Mouse (Mus musculus) layer of hippocampus, adult 18-20 months (tissue): ENCODE measurements at regions not wholly inside any gene's neighbourhood (a gene's known extent, or its start where the extent isn't known, plus 50 kb on each side); places are given as distances from the start of the nearest gene placed in this dataset.
"Not testable (repeated sequence)": the region's sequence is repeated elsewhere in the genome, so short reads cannot be mapped to it uniquely, and the experiment has no call there.

Experiments
- DNase-seq, 2 experiments: peaks; one replicate each; pipeline ENCODE4 v3.0.0; 2022; ENCODE audit warnings: low spot score in 2 of 2

DNA sequence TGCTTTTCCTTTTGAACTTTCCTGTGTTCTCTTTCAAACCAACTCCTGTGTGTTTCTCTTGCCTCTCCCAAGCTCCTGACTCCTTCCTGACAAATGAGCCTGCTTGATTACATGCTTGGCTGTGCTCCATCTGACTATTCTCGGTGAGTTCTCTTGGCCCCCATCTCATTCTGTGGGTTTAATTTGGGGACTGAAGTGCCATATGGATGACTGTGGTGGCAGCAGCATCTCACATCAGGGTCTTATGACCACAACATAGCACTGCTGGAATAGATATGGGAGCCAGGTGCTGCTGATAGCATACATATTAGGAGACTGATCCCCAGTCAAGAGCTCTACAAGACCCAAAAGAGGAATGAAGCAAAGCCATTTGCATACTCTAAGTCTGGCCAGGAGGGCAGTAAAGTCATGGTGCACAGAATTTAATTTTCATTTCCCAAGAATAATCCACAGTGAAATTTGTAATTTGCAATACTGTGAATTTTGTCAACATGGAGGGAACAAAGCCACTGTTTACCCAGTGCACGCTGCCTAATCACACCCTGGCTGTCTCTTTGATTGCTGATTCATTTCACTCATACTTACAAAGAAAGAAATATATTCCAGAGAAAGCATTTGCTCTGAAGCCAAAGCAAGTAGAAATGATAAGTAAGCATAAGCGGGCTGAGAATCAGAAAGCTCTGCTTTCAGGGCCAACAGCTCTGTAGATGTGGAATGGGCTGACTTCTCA is 1478.4 kb upstream of the Gm7489 start:
- no peak for DNase-seq

DNA sequence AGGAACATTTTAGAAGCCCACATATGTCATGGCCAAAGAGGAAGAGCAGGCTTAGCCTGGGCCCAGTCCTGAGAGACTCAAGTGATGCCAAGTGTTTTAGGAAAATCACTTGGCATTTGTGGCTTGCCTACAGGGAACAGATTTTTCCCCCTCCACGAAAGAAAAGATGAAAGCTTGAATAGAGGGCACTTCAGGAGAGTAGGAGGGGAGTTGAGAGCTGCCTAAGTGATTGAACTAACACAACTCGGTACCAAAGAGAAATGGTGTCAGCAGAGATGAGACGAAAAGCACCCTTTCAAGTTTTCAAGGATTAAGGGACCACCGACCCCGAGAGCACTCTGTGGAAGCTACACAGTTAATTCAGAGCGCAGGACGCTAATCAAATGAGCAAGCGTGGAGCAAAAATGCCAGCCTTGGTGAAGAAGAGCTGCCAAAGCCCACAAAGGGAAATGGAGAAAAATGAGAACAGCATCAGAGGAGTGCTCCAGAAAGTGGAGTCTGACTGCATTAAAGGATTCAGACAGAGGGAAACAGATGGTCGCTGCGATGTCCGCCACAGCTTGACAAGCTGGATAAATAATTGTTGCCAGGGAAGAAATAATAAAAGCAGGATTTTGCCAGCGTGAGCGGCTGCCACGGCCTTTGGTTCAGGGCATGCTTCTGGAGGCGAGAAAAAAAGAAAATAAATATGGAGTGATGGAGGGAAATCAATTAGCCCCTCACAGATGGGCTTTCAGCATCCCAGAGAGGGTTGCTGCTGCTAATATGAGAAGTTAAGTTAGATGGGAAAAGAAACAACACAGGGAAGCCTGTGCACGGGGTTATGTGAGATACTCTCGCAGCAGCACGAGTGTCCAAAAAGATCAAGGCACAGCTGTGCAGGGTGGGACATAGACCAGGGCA is 1471.6 kb upstream of the Gm7489 start:
- DNase-seq: peak; percentile 69 to 85

DNA sequence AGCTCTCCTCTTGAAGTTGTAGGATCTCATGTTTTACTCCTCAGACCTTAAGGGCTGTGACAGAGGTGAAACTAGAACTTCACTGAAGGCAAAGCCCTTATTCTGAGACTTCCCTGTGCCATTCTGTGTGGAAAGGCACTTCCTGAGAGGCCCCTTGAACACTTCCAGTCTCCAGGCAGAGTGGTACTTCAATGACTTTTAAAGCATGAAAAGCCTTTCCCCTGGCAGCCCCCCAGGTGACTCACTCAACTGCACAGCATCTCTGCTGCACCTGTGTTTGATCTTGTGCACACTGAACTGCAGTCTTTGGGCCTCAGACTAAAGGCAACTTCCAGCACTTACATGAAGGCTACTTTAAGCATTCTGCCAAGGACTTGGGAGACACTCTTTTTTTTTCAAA is 1458.7 kb upstream of the Gm7489 start:
- no peak for DNase-seq

DNA sequence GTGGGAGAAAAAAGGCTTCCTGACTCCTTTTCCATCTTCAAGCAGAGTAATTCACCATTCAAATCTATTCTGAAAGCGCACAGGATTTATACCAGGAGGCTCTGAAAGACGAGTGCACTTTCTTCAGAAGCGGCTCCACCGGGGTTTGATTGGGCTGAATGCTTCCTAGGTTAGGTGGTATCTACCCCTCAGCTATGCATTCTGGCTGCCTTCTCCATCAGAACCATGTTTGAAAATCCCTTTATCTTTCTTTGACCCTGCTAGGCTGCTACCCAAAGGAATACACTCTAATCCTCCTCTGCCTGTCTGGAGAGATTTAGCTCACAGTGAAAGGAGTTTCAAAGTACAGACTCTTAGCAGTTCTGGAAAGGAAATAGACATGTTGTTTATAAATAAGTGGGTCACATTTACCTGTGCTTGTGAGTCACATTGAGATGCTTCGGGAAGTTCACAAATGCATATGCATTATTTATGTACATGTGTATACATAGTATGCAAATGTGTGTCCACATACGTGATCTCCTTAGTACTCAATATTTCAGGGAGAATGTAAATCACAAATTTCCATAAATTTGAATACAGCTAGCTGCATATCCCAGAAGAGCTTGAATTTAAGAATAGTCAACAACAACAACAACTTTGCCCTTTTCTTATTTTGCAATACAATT is 1454.1 kb upstream of the Gm7489 start:
- no peak for DNase-seq

DNA sequence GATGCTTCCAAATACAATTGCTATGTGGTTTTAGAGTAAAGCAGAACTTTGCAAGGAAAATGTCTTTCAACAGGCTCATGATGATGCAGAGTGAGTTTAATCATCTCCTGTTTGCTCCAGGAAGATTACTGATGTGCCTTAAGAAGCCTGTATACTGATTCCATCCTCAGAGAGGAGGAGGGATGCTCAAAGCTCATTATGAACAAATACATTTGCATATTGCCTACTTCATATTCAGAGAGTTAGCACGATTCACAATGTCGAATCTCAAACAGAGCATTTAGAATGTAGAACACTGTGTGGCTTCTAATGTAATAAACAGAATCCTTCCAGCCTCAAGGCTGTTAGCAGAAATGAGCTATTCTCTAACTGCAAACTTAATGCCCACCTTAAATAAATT is 1451.1 kb upstream of the Gm7489 start:
- no peak for DNase-seq

DNA sequence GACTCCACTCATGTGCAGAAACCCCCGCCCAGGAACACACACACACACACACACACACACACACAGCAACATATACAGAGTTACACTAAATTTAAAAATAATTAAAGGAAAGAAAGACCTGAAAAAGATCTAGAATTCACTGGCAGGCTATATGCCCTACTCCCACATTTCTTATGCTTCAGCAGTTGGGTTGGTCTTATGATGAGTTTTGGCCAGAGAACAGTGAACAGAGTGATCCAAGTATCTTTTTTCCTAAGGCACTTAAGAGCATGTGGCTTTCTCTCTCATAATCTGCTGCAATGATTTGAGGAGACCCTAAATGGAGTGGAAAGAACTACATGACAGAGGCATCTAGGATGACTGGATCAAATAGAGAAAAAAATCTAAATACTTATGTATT is 1446.3 kb upstream of the Gm7489 start:
- peak; percentile 13 to 50 for DNase-seq

DNA sequence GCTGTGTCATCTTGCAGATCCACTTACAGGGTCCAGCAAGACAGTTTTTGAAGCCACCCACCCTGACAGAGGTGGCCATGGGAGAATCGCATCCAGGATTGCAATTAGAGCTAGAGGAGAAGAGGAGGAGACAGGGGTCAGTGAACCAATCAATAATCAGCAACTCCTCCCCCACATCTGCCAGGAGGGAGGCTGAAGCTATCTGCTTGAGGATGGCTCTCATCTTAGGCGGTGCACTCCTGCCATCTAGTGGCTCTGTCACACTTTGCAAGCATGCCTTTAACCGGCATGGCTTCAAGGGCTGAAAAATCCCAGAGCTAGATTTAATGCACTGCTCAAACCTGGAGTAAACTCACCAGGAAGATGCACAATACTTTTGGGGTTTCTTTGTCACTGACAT is 1425.9 kb upstream of the Gm7489 start:
- peak; percentile 79 to 92 for DNase-seq

DNA sequence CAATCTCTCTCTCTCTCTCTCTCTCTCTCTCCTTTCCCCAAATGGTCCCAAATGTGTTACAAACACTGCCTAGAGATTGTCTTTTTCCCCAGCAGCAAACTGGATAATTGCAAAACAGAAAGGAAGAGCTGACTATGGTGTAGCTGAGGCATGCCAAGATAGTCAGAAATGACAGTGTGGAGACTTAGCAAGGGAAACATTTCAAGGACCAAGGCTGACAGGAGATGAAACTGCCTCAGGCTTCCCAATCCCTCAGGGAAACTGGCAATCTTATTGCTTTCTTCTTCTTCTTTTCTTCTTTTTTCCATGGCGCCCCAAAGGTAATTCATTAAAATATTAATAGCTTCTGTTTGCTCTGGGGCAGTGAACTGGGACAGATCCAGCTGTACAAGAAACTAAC is 1425.4 kb upstream of the Gm7489 start:
- DNase-seq: no peak

DNA sequence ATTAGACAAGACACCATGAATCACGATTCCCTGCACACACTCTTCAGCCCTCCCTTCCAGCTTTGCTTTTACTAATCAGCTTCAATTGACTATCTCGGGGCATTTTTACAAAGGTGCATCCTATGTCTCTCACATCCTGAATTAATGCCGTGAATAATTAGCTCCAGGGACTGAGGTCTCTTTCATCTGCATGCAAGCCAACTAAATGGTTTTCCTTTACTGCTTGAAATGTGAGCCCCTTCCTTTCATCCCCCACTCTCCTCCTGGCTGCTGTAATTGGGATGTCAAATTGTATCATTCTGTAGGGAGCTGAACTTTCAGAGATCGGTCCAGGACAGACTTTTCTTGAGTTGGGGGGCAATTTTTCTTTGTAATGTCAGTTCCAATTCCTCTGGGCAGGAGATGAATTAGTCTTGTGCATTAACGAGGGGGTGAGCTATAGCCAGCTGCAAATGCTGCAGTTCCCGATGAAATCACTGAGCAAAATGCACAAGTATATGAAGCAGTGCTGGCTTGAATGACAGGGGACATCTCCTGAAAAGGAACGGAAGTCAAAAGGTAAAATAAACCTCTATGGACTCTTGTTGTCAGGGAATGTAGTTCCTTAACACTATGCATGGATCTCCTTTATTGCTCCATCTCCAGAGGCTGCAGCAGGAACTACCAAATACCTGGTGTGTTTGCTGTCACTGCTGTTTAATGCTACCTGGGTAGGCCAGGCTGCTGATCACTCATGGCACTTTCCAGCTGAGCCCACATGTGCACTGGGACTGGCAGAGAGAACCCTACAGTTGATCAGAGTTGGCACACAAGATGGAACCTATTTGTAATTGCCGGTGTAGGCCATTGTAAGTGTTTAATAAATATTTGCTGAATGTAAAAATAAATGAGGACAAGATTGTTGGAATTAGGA is 1420.2 kb upstream of the Gm7489 start:
- no peak for DNase-seq

DNA sequence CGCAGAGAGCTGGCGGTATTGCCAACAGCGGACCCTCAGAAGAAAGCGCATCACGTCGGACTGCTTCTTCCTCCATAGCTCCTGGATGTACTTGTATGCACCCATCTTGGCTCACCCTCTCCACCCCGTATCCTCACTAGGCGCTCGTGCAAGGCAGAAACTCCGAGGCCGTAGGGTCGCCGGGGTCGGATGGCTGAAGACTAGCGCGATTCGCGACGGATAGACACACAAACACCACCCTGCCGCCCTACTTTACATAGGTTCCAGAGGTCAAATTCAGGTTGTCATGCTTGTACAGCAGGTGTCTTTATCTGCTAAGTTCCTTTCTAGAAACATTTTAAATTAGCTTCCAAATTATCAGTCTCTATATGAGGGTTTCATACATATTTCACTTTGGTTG is 1406.6 kb upstream of the Gm7489 start:
- not testable (repeated sequence) for DNase-seq

DNA sequence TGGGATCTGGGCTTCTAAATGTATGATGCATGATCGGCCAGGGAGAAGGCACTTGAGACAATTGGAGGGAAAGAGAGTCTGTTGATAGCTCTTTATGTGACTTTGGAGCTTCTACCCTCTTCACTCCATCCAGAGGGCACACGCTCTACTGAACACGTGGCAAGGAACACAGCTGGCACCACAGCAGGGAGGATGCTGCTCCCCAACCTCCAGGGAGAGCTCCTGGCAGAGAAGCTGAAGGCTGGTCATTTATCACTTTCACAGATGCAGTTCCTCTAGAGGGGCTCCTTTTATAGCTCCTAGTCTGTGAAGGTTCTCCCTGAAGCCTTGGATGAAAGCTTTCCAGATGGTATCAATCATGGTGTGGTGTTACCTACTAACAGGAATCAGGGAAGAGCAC is 1403.9 kb upstream of the Gm7489 start:
- no peak for DNase-seq

DNA sequence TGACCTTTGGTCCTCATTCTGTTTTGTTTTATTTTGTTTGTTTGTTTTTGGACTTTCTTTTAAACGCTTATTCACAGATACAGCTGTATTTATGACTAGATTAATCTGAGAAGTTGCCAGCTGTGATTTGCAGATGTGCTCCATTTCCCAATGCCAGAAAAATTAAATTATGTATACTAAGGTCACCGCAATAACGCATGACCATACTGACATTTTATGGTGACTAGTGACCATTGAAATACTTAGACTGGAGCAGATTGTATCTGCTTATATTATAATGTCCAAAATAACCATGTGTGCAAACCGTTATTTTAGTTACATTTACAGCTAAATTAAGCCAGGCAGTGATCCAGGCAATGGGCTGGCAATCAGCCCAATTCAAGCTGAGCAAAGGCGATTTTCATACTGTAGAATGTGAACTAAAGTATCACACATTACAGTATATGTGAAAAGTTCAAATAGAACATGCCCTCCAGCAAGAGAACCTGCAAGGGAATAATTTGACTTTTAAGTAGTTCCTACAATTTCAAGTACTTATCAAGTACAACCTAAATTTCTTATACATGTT is 1401.0 kb upstream of the Gm7489 start:
- DNase-seq: no peak

DNA sequence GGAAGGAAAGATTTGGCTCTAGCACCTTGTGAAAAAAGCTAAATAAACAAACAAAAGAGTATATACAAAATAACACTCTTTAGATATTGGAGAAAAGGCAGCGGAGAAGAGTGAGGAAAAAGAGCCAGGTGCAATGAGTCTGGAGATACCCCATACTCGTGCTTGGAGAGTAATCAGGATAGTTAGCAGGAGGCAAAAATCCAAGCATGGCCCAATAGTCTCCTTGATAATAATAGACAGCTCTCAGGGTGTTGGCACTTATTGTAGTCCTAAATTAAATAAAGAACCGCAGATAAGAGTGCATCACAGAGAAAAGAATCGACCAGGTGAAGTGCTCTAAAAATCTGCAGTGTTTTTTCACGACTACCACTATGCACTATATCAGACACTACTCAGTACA is 1400.4 kb upstream of the Gm7489 start:
- no peak for DNase-seq

DNA sequence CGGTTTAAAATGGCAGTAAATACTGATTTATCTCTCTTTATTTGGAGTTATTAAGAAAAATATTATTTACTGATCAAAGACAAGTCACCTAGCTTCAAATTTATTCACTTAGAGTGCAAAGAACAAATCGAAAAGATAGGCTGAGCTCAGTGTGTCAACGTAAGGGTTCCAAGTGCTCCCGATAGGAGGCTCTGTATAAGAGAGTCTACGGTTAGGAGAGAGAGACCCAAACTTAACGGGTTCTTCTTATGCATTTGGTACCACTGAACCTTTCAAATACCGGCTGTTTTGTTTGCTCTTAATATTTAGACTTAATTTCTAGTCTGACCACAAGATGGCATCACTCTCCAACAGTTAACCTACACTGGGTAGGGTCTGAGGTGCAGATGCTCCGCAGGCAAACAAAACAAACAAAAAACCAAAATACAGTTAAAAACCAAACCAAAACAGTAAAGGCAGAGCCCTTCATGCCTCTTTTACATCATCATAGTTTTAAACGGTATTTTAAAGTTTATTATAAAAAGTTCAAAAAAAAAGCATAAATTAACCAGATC is 1379.4 kb upstream of the Gm7489 start:
- peak in 1 of 2 experiments; percentile 48 for DNase-seq

DNA sequence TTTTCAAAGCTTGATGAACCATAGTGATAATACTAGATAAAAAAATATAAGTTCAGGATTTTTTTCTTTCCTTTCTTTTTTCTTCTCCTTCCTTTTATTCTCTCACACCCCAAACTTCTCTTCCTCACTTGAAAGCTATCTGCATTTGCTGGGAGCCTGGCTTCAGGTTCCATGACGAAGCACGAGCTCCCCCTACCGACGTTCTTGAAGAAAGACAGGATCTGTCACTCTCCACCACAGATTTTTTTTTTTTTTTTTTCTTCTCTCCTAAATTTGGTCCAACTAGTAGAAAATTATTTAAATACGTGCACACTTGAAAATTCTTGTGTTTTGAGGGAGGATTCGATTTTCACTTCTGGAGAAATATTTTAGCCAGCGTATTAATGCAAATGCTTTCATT is 1377.8 kb upstream of the Gm7489 start:
- DNase-seq: peak in 1 of 2 experiments; percentile 28

DNA sequence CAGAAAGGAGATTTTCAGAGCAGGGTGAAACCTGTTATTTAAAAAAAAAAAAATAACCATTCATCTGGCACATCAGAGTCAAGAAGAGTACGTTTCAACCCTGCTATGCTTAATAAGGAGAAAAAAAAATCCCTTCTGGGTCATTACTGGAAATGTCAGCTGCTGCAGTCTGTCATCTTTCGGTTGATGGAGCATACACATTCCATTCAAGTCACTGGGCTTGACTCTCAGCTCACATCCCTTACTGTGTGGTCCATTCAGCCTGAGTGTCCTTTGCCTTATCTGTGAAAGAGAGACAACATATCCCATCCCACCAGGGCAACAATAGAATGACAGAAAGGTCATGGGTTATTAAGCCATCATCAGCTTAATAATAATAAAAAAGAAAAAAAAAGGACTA is 1376.1 kb upstream of the Gm7489 start:
- DNase-seq: no peak

DNA sequence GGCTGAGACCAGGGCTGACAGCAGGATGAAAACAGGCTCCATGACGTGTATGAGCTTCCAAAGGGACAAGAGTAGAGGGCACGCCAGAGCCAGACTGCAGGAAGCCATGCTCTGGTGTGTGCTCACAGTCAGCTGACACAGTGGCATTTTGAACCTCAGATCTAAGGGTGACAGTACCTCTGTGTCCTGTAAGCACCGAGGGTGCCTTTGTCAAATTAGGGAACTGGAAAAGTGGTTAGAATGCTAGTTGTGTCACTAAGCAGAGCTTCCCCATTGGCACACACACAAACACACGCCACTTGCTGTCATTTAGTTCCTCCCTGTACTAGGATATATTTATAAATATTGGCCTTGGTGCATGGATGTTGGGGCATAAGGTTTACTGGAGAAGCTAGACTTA is 1374.6 kb upstream of the Gm7489 start:
- DNase-seq: no peak

DNA sequence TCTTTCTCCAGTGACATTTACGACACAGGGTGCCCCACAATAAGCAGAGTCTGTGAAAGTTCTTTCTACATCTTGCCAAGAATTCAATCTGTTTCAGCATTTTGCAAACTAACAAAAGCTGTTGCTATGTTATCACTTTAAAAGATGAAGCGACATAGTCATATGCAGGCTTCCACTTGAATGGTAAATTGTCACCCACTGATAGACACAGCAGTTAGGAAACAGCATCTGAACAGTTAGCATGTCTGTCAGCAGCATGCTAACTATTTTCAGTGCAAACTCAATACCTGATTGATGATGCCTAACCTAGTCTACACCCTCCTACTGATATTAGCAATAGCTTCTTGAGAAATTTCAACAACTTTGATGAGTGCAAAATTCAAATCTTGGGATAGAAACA is 1348.1 kb upstream of the Gm7489 start:
- peak in 1 of 2 experiments; percentile 4 for DNase-seq

DNA sequence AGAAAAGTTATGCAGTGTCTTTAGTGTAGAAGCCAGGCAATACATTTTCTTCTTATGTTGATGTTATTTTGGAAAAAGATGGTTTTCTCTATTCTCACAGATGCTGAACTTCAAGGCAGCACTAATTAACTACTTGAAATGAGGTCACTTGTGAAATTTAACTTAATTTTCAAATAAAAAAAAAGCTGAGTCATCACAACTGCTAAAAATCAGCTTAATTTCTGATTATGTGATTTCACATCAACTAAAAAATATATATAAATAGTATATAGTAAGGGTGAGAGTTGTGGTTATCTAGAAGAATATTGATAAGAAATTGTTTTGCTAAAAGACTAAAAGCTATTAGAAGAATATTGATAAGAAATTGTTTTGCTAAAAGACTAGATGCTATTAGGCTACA is 1326.0 kb upstream of the Gm7489 start:
- no peak for DNase-seq

DNA sequence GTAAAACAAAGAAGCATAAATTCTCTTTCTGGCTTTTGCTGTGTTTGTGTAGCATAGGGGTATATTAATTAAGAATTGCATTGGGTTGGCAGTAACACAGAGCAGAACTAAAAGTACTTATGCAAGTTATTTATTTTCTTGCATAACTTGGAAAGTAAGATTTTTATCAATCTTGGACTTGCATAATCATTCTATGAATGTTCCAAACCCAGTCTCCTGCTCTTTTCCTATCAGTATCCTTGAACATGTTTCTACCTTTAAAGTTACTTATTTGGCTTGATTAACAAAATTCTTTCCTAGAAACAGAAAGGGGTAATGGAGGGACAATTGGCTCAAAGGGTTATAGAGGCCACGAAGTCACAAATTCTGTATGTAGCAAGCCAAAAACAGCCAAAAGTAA is 1320.6 kb upstream of the Gm7489 start:
- DNase-seq: no peak
